Mouse (Mus musculus) testis, adult 2 months (tissue): Measurements from ENCODE around the gene Pax5.

ENCODE experiments used
- CTCF ChIP-seq: fragments of 200-500 bp; IDR thresholded peaks from 2 replicates; pipeline ENCODE4 v1.5.1; 2012; ENCODE audit warnings: low read depth, mild to moderate bottlenecking, inconsistent platforms, low read length, moderate library complexity; ENCODE audit not compliant: control insufficient read depth, insufficient read depth, insufficient replicate concordance
- POLR2A ChIP-seq: fragments of 200-500 bp; IDR thresholded peaks from 2 replicates; pipeline ENCODE4 v1.6.1; 2012; ENCODE audit warnings: low read depth, mild to moderate bottlenecking, inconsistent platforms, low read length, moderate library complexity; ENCODE audit not compliant: control insufficient read depth

DNA sequence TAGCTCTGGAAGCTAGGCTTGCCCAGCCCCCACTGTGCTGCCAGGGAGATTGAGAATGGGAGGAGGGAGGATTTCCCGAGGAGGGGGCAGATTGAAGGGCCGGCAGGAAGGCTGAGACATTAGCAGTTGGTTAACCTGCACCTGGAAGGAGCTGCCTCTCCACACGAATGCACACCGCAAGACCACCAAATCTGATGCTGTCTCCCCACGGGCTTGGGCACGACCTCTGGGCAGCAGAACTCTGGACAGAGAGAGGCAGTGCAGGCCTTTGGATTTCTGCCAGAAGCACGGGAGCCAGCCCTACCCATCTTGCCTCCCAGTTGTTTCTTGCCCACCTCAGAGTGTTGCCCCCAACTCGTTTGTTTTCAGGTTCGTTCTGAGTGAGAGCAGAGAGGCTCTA lies 8.8 kb downstream of the Pax5 start:
- TF ChIP-seq POLR2A (no peak), CTCF (no peak)
